Mouse (Mus musculus) thymus, postnatal 4 days (tissue): Measurements from ENCODE around the gene Prrc2a.
A peak's percentile ranks its signal among the peaks of the same experiment; 100 is the strongest.

Experiments
- DNase-seq: peaks from one replicate; pipeline ENCODE4 v3.0.0; 2021

The Prrc2a gene

DNA sequence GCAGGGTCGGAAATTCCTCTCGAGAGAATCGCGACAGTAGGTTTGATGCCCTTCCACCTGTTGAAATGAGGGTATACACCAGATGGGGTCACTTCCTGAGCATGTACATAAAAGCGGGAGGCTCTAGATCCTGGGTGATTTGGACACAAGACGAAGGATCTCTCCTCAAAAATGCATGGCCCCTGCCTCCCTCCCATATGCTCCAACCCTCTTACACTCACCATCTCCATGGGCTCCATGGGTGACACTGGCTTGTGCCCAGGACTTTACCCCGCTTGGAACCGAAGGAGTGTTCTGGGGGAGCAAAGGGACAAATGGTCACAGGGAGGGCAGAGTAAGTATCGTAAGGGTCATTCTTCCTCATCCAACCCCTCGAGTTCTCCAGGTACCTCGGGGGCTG, 3.3 kb downstream of the Prrc2a start:
- DNase-seq, result no peak

DNA sequence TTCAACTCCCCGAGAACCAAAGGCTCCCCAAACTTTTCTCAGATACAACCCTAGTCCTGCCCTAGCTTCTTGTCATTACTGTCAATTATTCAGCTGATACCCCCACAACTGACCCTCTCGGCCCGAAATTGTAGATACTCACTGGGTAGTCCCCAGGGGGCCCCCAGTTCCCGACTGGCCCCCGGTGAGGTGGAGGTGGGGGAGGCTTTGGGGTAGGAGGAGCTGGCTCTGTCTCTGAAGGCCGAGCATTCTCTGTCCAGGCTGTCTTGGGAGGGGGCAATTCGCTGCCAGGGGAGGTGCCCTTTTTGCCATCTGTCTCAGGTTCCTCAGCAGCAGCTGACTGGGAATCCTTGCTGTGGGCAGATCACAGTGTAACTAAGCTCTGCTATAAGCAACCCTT, 5.1 kb downstream of the Prrc2a start:
- DNase-seq, result no peak

DNA sequence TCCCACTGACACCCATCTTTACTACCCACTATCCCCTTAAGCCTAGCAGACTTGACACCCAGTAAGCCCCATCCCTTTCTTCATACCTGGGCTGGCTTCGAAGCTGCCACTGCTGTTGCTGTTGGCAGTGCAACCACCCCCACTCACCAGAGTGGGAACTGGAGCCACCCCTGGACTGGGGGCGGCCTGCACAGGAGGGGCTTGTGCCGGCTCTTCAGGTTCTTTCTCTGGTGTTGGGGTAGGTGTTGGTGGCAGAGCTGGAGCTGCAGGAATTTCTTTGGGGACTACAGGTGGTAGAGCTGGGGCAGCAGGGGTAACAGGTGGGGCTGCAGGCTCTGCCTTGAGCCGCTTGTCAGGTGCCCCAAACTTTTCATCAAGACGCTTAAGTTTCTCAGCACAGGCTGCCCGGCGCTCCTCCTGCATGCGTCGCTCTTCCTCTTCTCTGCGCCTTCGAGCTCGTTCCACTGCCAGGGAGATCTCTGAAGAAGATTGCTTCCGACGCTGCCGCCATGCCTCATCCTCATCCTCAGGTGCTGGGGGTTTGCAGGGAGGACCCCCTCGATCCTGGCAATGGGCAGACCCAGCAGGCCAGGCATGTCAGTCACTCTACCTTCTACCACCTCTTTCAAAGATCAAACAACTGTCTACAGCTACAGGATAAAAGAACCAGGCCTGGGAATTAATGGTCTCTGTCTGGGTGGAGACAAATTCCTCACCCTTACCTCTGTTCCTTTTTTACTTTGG, 5.7 kb downstream of the Prrc2a start:
- no peak for DNase-seq

DNA sequence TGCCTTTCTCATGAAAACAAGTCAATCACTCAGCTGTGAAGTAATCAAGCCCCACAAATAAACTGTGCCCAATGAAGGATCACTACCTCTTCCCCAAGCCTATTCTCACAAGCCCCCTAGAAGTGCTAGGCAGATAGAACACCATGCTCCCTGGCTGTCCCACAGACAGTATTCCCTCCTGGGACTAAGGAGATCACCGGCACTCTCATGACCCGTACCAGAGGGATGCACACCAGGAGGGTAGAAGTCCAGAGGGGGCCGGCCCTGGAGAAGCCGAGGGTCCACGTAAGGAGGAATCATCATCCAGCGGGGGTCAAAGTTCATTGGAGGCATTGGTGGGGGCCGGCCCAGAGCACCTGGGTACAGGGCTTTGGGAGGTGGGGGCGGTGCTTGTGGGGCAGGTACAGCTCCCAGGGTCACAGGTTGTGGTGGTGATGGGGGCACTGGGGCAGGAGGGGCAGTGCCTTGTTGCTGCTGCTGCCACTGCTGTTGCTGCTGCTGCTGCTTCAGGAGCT, 7.0 kb downstream of the Prrc2a start:
- DNase-seq, result no peak

DNA sequence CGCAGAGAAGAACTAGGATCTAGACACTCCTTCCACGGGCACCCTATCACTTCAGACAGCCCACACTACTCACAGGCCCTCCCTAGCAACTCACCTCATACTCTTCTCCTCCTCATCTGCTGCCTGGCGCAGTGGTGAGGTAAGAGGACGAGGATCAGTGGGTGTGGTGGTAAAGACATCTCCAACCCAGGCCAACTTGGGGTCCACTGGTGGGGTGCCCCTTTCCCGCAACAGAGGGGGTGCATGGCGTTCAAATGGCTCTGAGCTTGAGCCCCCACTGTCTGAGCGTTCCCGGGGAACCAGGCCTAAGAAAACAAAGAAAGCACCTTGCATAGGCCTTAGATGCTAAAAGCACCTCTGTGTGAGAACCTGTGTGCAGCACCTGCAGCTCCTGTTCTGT, 7.4 kb downstream of the Prrc2a start:
- no peak for DNase-seq

DNA sequence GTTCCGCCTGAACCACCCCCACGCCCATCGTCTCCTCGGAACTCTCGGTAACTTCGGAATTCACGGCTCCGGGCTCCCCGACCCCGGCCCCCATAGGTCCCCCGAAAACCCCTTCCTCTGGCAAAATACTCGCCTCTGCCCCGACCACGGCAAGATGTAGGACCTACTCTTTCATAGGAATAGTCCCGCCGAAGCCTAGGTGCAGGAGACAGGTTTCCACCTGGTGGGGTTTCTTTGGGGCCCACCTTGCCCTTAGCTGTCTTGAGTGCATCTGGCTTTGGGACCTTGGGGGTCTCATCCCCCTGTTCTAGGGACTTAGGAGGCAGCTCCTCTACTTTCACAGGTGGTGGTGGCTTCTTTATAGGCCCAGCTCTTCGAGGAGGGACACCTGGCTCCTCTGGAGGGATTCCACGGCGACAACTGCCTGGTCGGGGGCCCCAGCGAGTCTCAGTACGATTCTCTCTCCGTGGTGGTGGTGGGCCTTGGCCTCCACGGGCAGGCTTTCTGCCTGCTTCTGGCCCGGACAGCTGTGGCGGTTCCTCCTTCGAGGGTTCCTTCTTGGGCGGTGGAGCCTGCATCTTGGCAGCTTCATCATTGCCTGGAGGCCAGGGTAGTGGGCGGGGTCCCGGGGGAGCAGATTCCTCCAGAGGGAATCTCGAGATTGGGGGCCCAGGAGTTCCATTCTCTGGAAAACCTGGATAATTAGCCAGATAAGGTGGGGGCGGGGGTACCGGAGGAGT, 8.1 kb downstream of the Prrc2a start:
- DNase-seq, result no peak

DNA sequence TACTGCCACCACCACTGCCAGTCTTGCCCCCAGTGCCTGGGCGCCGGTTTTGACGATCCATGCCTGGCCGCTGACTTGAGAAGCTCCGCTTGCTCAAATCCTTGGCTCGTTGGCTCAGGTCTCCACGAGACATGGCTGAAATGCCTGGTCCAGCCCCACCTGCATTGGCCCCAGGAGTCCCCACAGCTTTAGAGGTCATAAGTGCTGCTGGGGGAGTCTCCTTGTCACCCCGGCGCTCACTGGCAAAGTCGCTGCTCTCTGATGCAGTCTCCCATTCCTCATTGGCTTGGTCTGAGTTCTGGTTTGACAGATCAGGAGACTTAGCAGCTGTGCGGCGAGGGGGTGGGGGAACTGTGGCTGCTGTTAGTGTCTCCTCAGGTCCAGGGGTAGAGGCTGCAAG, 9.2 kb downstream of the Prrc2a start:
- DNase-seq, result no peak

DNA sequence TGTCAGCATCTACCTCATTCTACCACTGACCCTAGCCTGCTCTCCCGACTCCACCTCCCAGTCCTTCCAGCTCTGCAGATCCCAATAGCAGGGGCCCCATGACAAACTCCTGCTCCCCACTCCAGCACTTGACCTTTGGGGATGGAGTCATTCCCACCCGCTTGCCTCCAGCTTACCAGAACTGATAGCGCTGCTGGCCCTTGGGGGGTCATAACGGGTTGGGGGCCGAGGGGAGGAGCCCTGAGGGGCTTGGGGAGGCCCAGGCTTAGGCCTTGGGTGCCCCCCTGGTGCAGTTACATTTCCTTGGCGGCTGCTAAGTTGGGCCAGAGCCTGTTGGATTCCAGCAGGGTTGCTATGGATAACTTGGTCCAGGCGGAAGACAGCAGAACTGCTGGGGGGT, 10.1 kb downstream of the Prrc2a start:
- no peak for DNase-seq

DNA sequence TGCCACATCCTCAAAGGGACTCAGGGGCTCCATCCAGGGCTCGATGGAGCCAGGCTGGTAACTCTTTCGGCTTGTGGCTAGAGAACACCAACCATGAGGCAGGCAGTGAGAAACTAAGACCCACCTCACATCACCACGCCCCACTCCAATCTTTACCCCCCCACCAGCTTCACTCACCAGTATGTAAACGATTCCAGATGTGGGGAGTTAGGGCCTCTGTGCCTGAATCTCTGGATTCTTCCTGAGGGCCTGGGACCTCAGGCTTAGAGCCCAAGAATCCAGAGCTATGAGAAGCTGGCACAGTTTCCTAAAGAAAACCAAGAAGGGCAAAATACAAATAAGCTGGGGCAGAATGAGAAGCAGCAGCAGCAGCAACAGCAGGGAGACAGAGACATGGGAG, 10.8 kb downstream of the Prrc2a start:
- no peak for DNase-seq

DNA sequence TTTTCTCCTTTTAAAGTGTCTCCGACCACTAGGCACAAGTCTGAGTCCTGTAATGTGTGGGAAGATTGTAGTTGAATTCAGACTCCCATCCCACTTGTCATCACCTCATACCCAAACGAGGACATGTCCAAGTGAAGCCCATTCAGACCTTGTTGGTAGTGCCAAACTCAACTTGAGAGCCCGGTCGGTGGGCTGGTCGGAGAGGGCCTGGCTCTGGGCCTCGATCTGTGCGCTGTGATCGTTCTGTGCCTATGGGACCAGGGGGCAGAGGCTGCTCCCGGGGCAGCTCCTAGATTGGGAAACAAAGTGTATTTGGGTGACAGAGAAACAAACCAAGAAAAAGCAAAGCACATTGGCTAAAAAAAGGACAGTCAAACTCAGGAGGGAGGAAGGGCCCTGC, 11.6 kb downstream of the Prrc2a start:
- DNase-seq, result no peak

DNA sequence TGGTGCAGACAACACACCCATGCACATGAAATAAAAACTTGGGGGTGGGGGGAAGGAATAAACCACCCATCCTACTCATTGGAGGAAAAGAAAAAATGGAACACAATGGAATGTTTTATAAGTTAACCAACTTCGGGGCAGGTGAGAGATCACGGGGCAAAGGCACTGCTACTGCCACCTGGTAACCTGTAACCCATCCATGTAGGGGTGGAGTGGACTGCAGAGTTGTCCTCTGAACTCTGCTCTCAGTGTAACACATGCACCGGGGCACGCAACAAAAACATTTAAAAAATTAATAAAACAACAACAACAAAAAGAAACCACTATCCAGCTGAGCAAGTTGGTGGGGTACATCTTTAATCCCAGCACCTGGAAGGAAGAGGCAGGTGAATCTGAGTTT, 12.6 kb downstream of the Prrc2a start:
- no peak for DNase-seq

DNA sequence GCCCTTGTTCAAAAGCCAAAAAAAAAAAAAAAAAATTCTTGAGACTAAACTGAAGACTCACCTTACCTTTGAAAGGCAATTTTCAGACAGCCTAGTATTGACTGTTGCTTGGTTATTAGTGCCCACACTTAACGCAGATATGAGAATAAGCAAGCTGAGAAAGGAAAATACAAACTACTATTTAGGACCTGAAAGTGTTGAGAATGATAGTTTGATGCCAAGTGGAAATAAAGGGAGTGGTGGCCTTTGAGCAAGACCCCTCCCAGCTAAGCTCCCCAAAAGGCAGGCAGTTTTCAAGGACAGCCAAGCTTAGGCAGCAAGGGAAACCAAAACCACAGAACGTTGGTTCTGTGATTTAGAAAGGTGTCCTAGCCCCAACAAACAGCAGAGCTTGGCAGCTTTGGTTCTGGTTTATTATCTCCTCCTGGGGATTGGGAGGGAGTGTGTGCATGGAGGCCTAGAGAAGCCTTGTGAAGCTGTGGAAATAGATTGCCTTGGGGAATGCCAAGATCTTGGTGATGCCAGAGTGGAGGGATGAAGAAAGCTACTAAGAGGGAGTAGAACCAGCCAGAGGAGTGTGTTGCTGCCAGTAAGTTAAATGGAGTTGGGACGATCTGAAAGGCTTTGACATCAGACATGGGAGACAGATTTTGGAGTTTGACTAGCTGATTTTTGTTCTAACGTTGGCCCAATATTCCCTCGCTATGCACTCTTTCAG, 16.6 kb downstream of the Prrc2a start:
- DNase-seq, result no peak

DNA sequence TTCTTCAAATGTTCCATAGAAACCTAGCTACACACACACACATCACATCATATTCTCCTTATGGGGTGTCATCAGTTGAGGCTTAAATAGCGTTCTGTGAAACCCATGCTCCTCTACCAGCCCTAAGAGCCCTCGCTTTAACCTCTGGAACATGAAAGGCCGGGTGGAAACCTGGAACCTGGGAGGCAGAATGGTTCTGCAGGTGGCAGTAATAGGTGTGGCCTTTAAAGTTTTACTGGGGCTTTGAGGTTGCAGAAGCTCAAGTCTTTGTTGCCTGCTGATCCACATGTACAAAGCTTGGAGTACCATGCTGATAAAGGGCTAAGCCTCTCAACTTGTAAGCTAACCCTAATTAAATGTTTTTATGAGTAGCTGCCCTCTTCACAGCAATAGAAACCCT, 17.3 kb downstream of the Prrc2a start:
- no peak for DNase-seq

DNA sequence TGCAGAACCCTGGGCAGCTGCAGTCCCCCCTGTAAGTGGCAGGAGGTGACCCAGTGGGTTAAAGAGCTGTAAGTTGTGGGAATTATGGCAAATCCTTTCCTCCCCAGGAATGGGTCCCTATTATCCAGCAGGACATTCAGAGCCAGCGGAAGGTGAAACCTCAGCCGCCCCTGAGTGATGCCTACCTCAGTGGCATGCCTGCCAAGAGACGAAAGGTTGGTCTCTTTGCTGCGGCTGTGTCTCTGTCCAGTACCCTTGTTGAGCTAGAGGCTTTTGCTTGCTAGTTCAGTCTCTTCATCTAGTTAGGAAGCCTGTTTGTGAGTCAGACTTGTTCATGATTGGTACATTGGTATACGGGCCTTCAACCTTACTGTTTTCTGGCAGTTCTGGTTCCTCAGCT, 18.6 kb downstream of the Prrc2a start:
- DNase-seq, result no peak

DNA sequence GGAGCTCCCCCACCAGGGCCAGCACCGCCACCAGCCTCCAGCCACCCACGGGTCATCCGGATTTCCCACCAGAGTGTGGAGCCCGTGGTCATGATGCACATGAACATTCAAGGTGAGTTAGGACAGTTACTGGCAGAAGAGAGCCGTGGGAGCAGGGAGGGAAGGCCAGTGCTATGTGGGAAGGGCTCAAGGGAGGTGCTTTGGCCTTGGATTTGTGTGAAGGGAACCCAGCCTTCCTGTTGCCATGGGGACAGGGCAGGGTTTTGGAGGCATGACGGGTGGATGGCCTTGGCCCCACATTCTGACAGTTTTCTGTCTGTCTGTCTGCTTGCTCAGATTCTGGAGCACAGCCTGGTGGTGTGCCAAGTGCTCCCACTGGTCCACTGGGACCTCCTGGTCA, 22.7 kb downstream of the Prrc2a start:
- no peak for DNase-seq

DNA sequence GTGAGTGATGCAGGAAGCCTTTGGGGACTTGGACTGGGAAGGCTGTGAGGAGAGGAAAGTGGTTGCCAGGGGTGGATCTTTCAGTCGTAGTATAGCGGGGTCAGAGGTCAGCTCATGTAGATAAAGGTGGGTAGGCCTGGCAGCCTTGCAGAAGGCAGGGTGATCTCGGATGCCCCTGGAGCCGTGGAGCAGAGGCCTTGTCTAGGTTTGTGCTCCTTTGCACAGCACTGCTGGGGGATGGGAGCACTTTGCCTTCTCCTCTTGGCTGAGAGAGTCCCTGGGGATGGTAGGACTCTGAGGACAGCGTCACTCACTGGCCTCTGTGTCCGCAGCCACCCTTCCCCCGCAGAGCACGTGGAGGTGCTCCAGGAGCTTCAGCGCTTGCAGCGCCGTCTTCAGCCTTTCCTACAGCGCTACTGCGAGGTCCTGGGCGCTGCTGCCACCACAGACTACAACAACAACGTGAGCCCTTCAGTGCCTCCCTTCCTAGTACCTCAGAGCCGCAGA, 24.2 kb downstream of the Prrc2a start:
- no peak for DNase-seq

DNA sequence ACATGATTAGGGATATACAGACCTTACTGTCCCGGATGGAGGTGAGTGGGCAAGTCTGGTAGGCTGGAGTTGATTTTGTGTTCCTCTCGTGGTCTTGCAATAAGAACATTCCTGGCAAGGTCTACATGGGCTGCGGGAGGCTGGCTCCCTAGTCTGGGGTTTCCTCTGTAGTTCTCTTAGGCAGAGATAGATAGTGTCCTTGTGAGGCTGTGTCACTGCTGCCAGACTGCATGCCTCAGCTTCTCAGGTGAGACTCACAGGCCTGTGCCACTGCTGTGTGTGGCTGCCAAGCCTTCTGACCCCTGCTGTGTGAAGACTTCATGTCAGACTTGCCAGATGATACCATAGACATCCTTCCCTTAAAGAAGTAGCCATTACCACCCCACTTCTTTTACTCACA, 25.4 kb downstream of the Prrc2a start:
- no peak for DNase-seq

DNA sequence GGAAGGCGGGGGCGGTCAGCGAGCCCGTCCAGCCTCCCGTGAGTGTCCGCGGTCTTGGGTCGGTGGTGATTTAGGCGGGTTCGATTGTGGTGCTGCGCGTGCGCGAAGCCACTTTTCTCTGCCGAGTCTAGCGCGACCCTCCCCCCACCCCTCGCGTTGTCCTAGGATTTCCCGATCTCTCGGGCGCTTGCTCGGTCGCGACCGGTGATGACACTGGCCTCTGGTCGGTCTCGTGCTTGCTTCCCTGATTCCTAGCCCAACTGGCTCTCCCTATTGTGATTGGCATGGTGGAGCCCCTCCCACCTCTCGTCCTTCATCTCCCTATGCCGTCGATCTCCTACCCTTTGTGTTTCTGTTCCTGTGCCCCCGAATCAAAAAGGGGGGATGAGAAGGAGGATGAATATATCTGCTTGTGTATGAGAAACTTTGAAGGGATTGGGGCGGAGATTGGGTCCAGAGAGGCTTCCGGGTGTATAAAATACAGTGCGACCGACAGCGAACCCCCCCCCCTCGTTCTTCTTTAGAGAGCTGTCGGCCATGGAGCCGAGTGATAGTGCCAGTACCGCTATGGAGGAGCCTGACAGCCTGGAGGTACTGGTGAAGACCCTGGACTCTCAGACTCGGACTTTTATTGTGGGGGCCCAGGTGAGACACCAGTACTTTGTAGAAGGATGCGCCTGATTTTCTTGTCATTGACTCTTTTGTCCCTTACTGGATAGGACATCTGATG, 28.9 kb downstream of the Prrc2a start:
- no peak for DNase-seq

DNA sequence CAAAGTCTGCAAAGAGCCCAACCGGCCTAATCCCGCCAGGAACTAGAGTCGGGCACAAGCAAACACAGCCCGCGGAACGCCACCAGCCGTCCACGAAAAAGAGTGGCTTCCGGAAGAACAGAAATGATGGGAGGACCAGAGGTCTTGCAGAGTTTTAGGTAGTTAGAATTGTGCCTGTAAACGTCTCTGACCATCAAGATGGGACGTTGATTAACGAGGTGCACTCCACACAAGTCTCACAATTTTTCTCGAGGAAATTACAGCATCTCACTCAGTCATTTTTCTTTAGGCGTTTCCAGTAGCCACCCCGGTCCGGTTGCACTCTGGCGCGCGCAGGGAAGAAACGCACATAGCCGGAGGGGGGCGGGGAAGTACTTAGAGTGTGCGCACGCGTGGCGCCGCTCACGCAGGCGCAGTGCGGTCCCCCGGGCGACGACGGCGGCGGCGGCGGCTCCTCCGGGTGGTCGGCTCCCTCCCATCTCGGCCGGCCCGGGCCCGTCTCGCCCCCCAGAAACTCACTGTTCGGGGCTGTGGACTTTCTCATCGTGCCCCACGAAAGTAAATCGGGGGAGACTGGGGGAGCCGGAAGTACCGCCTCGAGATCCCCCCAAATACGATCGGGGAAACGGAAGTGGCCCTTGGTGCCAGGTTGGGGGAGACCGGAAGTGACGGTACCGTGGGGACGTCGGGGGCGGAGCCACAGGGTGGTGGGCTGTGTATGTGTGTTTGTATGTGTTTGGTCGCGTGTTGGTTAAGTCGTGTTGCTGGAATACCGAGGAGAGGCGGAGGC, 29.7 kb downstream of the Prrc2a start, which contains the start of gene Bag6:
Gene Bag6, plus strand, starts transcription at position 378 of the 790 bp plus-strand sequence.
- DNase-seq, result peak; percentile 95

DNA sequence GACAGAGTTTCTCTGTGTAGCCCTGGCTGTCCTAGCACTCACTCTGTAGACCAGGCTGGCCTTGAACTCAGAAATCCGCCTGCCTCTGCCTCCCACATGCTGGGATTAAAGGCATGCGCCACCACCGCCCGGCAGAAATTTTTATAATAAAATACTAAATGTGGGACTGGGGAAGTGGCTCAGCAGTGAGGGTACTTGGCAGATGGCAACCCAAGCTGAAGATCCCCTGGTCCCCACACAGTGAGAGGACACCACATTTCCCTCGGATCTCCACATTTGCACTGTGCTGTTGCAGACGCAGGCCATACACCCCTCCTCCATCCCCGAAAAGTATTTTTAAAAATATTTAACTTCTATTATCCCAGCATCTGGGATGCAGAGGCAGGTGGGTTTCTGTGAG, 31.2 kb downstream of the Prrc2a start:
- no peak for DNase-seq

DNA sequence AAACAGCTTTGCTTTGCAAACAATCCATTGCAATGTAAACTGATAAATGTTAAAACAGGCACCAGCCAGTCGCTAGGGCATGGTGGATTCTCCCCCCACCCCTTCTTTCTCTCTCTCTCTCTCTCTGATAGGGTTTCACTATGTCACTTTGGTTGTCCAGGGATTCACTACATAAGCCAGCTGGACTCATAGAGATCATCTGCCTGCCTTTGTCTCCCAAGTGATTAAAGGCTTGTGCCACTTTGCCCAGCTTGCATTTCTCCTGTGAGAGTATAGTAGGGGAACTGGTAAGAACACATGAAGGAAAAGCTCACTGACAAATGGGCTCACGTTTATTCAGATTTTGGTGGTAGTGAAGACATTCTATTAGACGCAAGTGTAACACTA, 32.5 kb downstream of the Prrc2a start:
- no peak for DNase-seq
